Mouse (Mus musculus) thymus, adult 2 months (tissue): ENCODE results near the gene Prdx6b.

Source experiments
- CTCF ChIP-seq: fragments of 200-500 bp; IDR thresholded peaks from 2 replicates; pipeline ENCODE4 v1.5.1; 2012; ENCODE audit warnings: mild to moderate bottlenecking, control low read depth, low read length, moderate library complexity, borderline replicate concordance; ENCODE audit not compliant: control insufficient read depth, poor library complexity, insufficient read depth; ENCODE audit errors: extremely low read depth
- POLR2A ChIP-seq: fragments of 200-500 bp; IDR thresholded peaks from 2 replicates; pipeline ENCODE4 v1.6.1; 2012; ENCODE audit warnings: mild to moderate bottlenecking, low read length, control low read depth, moderate library complexity; ENCODE audit not compliant: control insufficient read depth, poor library complexity, insufficient read depth; ENCODE audit errors: extremely low read depth

GRCm38 (mm10) chr2:80307701-80308100 lies 15.4 kb downstream of the Prdx6b start:
- TF ChIP-seq CTCF (no peak), POLR2A (no peak)
